Mouse (Mus musculus) adrenal gland, postnatal 14 days (tissue): Measurements from ENCODE around the gene Slc38a8. TPM values are rescaled to one million over a fixed set of nuclear protein-coding genes. Genes with fewer than 3 reads are reported as not detected.

Source experiments
- DNase-seq: peaks from one replicate; pipeline ENCODE4 v3.0.0; 2021; ENCODE audit warnings: mixed read lengths
- total RNA-seq: library from RNA; stranded (reverse); gene quantifications from 2 replicates; pipeline ENCODE4 v1.2.3, GENCODE M21; 2021

Slc38a8 gene
- total RNA-seq, 1 experiment from 2014 or later = not detected

GRCm38 (mm10) chr8:119437506-119437905 is 64.0 kb downstream of the Slc38a8 start:
- no peak for DNase-seq

- peak; percentile 97 for DNase-seq
Measured at GRCm38 (mm10) chr8:119436933-119437332, 64.6 kb downstream of the Slc38a8 start.

GRCm38 (mm10) chr8:119436331-119436730 is 65.2 kb downstream of the Slc38a8 start:
- no peak for DNase-seq

- DNase-seq = peak; percentile 40
Measured at GRCm38 (mm10) chr8:119435527-119435926, 66.0 kb downstream of the Slc38a8 start.

DNA sequence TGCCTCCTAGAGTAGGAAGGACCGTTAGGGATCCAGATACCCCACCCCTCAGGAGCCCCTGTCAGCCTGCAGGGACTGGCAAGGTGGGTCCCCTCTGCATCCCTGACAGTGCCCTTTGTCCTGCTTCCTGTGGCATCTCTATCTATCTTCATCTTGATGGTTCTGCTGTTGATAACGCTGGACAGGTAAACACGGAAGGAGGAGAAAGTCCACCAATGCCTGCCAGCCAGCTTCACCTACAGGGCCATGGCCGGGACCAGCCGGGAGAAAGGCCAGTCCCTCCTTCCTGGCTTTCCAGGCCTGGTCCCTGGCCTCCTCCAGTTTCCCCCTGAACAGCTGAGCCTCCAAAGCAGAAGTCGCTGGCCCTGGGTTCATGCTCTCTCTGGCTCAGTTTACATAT is 66.9 kb downstream of the Slc38a8 start:
- DNase-seq = no peak

DNA sequence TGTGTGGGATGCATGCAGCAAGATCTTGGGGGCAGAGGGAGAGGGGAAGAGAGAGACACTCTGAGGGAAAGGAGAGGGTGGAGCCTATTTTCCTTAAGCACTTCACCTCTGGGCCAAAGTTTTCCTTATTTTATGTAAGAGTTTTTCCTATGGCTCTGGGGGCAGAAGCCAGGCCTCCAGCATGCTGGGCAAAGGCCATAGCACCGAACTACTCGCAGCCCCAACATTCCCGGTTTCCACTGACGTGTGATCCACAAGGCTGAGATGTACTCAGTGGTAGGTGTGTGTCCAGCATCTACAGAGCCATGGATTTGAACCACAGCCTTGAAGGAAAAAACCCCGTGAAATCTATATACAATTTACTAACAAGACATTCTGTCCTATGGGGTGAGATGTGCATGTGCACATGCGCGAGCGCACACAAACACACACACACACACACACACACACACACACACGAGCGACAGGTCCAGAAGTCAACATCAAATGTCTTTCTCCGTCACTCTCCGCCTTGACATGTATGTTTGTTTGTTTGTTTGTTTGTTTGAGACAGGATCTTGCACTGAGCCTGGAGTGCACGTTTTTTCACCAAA is 67.8 kb downstream of the Slc38a8 start, which contains the start of gene Osgin1:
TSS of gene Osgin1 (plus strand) at position 543 of the 593 bp plus-strand sequence.
- no peak for DNase-seq

DNA sequence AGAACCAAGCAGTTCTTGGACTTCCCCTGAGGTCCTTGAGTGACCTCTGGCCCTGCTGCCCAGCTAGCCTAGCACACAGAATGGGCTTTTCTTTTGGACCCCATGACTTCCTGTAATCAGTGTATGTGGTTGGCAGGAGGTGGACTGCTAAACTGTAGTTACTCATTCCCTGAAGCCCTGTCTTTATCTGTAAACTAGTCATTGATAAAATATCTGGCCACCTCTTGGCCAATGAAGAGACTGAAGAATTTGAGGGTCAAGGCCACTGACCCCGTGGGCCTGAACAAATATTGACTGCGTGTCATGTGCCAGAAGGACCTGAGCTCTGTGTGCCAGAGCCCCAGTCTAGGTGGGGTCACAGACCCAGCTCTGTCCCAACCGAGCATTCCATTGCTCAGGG is 69.1 kb downstream of the Slc38a8 start:
- DNase-seq = peak; percentile 49

GRCm38 (mm10) chr8:119430690-119431089 is 70.8 kb downstream of the Slc38a8 start:
- peak; percentile 66 for DNase-seq

DNA sequence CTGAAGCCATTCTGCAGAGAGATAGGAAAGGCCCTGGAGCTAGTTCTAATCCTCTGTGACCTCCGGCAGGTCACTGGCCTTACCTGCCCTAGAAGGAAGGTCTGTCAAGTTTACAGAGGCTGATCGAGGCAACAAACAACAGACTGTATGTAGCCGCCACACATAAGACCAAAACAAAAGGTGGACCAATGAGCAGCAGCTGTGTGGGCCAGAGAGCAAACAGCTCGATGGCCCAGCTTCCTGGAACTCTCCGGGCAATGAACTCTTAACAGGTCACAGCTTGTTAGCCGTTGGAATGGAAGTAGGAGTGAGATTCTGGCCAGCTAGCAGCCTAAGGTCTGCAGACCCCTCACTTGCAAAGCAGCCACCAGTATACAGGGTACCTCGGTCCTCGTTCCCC is 71.2 kb downstream of the Slc38a8 start:
- DNase-seq = no peak

Other genes with a start within 250 kb of the Slc38a8 start
- gene Hsbp1, start 157.2 kb downstream of the Slc38a8 start, total RNA-seq = 160 and 163 TPM in 2 replicates
- 58.0 and 66.5 TPM in 2 replicates for gene Mlycd, start 106.8 kb downstream of the Slc38a8 start, total RNA-seq
- 52.9 and 69.1 TPM in 2 replicates for gene Osgin1, start 67.6 kb downstream of the Slc38a8 start, total RNA-seq
- gene Necab2, start 55.0 kb downstream of the Slc38a8 start, total RNA-seq = 10.4 and 10.6 TPM in 2 replicates
- 101 and 109 TPM in 2 replicates for gene Mbtps1, start 57.0 kb upstream of the Slc38a8 start, total RNA-seq
- 25.6 and 30.1 TPM in 2 replicates for gene Hsdl1, start 73.5 kb upstream of the Slc38a8 start, total RNA-seq
- not detected in 2 replicates for gene Dnaaf1, start 73.5 kb upstream of the Slc38a8 start, total RNA-seq
- 11.9 and 13.3 TPM in 2 replicates for gene Taf1c, start 103.5 kb upstream of the Slc38a8 start, total RNA-seq
- gene Adad2, start 111.0 kb upstream of the Slc38a8 start, total RNA-seq = not detected in 2 replicates
- 0.41 and 0.74 TPM in 2 replicates for gene Kcng4, start 134.0 kb upstream of the Slc38a8 start, total RNA-seq
- 10.4 and 10.7 TPM in 2 replicates for gene Wfdc1, start 164.7 kb upstream of the Slc38a8 start, total RNA-seq
- 0.41 TPM in 2 replicates for gene Atp2c2, start 198.3 kb upstream of the Slc38a8 start, total RNA-seq